Mouse (Mus musculus): Measurements from ENCODE around the gene Itpkc.

The Itpkc gene

DNA sequence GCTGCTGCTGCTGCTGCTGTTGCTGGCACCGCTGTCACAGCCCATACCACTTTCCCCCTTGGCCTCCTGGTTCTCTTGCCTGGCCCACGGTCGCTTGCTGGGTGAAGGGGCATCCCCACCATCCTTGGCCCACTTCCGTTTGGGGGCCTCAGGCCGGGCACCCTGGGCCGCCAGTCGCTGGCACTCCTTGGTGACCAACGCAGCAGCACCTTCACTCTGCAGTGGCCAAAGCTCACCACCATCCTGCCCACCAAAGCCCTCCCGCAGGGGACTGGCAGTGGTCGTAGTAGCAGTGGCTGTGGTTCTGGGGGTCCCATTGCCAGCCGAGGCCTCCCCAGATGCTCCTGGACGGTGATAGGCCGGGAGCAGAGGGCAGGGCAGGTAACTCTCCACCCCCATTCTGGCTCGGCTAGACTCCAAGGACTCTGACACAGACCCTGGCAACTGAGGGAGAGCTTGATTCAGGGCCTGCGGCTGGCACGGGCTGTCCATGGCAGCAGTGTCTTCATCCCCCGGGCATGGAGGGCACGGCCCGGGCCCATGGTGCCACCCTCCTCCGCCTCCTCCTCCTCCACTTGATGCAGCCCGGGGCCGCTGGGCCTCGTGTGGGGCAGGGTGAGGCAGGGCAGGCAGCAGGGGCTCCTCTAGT, 63.3 kb downstream of the Itpkc start:
- no peak for DNase-seq (ENCODE audit: low read depth, low spot score)

DNA sequence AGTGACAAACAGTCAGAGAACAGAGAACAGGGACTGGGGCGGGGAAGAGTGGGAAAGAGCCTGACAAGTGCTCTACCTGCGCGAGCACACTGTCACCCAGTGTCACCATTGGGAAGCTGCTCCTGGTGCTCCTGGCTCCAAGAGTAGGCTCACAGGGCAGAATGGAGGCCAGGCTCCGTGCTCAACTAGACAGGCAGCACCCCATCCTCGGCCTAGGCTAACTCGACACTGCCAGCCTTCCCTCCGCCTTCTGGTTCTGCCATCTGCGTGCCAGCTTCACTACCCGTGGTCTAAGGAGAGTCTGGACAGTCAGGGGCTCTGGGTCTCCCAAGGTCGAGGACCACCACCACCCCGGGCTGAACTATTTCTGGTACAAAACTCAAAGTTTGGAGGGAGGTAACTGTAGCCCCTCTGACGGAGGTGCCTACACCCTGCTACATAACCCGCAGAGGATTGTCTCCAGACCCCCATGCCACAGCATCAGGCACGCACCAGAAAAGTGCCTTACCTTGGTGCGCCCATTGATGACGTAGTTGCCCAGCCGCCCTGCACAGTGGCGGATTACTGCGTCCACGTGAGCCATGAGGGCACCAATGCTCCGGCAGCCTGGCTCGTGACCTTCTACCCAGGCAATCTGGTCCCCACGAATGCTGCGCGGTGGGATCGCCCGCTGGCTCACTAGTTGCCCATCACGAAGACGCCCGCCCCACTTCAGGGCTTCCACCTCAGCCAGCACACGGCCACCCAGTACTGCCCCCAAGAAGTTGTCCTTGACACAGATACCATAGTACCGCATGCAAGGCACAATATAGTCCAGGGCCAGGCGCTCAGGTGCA, 64.1 kb downstream of the Itpkc start:
- DNase-seq (ENCODE audit: low read depth, low spot score): no peak

DNA sequence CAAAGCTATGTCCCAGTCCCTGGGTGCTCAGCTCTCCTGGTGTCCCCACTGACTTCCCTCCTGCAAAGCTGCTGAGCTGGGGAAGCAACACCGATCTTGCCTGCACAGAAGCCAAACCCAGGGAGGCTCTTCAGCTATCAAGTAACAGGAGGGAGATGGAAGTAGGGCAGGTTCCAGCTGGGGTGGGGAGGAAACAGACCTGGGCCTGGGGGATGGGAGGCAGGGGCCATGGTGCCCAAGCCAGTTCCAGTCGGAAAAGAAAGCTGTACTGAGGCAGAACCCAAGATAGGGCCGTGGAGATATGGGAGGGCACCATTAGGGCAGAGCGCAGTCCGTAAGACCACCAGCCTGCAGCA, 65.0 kb downstream of the Itpkc start:
- no peak for DNase-seq (ENCODE audit: low read depth, low spot score)

DNA sequence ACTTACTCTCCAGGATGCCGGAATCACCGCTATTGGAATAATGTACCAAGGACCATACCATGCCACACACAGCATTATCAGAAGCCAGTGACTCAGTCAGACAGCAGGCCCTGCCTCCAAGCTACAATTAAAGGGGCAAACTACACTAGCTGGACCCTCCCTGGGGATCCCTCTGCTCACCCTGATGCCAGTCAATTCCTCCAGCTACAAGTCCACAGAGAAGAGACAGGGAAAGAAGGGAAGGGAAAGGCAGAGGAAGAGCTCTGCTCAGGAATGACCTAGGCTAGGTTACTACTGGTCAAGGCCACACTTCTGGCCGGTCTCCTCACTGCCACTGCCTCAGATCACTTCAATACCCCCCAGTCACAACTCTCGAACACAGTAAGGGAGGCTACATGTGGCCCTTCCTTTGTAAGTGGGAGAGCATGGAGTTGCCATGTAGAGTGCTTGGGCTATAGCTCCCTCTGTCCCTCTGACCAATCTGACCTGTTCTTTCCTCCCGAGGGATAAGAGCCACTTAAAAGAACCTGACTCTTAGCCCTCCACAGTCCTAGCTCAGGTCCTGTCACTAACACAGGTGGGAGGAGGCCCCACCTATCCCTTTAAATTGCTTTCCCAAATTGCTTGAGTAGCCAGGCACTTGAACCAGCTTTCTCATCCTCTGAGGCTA, 65.5 kb downstream of the Itpkc start:
- no peak for DNase-seq (ENCODE audit: low read depth, low spot score)

DNA sequence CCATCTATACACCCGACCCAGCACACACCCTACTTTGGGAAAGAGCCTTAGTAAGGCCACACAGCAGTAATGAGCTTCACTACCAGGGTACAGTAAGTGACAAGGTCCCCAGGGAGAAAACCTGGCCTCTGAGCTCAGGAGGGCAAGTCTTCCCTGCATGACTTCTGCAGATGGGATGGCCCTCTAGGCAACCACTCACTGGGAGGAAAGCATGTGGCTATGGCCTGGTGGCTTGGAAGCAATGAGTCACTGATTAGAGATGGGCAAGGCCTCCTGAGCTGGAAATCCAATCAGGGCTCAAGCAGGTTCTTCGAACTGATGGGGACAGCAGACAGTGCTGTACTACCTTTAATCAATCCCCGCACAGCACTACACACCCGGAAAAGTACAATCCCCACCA, 66.7 kb downstream of the Itpkc start:
- DNase-seq (ENCODE audit: low read depth, low spot score): peak; percentile 70

DNA sequence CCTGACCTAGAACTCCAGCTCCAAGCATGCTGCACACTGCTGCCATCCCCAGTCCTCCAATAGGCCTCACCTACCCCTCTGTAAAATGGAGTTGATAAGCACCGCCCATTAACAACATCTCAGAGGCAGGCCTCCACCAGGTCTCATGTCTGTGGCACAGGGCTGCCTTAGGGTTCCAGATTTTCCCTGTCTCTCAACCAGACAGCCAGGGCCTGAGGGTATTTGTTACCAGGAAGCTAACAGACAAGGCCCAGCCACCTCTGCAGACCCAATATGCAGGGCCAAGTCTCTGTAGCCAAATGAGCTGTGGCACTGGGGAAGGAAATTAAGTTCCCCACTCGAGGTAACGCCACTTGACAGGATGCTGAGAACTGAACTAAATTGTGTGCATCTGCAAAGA, 67.5 kb downstream of the Itpkc start:
- no peak for DNase-seq (ENCODE audit: low read depth, low spot score)

DNA sequence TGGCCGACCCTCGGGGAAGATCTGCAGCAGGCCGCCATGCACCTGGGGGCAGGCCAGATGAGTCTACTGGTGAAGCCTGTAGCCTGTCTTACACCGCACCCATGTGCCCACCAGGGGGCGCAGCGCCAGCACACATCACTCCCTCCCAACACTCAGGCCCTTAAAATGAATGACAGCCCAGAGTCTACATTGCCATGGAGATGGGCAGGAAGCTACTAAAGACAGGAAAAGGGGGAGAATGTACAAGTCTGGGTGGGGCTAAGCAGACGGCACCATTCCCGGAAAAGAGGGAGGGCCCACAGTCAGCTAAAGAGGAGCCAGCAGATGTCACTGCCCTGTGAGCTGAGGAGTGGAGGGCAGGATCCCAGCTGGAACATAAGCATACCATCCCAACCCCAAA, 68.6 kb downstream of the Itpkc start:
- peak; percentile 88 for DNase-seq (ENCODE audit: low read depth, low spot score)

DNA sequence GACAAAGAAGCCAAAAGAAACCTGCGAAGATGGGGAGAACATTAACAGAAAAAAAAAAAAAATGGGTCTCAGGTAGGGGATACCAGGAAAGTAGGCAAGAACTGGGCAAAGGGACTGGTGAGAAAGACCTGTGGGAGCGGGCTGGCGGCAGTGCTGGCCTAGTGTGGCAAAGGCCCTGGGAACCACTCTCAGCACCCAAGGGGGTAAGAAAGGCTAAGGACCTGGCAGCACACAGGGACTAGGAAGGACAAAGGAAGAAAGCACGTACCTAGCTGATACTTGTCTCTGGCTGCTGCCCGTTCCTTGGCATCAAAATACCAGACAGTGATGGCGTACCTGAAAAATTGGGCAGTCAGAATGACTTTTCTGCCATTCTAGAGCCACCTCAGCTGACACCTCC, 69.2 kb downstream of the Itpkc start:
- DNase-seq (ENCODE audit: low read depth, low spot score): no peak

DNA sequence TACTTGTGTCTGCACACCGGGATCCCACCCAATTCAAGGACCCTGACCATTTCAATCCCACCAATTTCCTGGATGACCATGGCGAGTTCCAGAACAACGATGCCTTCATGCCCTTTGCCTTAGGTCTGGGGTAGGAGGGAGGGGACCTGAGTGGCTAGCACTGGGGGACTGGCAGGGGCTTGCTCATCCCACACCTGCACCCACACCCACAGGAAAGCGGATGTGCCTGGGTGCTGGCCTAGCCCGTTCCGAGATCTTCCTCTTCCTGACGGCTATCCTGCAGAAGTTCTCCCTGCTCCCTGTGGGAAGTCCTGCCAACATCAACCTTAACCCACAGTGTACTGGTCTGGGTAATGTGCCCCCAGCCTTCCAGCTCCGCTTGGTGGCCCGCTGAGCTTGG, 70.3 kb downstream of the Itpkc start:
- no peak for DNase-seq (ENCODE audit: low read depth, low spot score)

Measured in 3T3-L1 (cell line).